Mouse (Mus musculus) heart, adult 2 months (tissue): ENCODE measurements around the gene Olfr1449. TPM values are rescaled to one million over a fixed set of nuclear protein-coding genes. Genes with fewer than 3 reads are reported as not detected.
"Not testable (repeated sequence)": the region's sequence is repeated elsewhere in the genome, so short reads cannot be mapped to it uniquely, and the experiment has no call there.

Experiments used
- DNase-seq, 2 experiments: peaks; one replicate each; pipeline ENCODE4 v3.0.0; 2021
- H3K27ac ChIP-seq: fragments of 200-600 bp; 2 replicates; pipeline ENCODE4 v1.8.1; 2022
- H3K27me3 ChIP-seq: fragments of 200-500 bp; 2 replicates; pipeline ENCODE4 v1.6.1; 2012; ENCODE audit warnings: mild to moderate bottlenecking, low read length, inconsistent platforms, mixed read lengths; ENCODE audit not compliant: control insufficient read depth, insufficient read depth
- H3K36me3 ChIP-seq: fragments of 200-500 bp; 2 replicates; pipeline ENCODE4 v1.6.1; 2012; ENCODE audit warnings: low read length, inconsistent platforms; ENCODE audit not compliant: control insufficient read depth, insufficient read depth
- H3K4me1 ChIP-seq: fragments of 200-500 bp; 2 replicates; pipeline ENCODE4 v1.6.1; 2011; ENCODE audit warnings: low read length; ENCODE audit not compliant: control insufficient read depth, insufficient read depth
- H3K4me3 ChIP-seq: fragments of 200-600 bp; 2 replicates; pipeline ENCODE4 v1.8.1; 2022
- H3K79me2 ChIP-seq: fragments of 200-500 bp; replicated peaks from 2 replicates; pipeline ENCODE4 v1.6.1; 2012; ENCODE audit warnings: mild to moderate bottlenecking, inconsistent platforms, low read length, moderate library complexity, mixed read lengths; ENCODE audit not compliant: control insufficient read depth, insufficient read depth
- H3K9ac ChIP-seq: fragments of 200-500 bp; 2 replicates; pipeline ENCODE4 v1.6.1; 2012; ENCODE audit warnings: low read depth, mild to moderate bottlenecking, control low read depth, inconsistent platforms, low read length, mixed read lengths
- CTCF ChIP-seq: fragments of 200-600 bp; IDR thresholded peaks from 2 replicates; pipeline ENCODE4 v1.8.1; 2022; ENCODE audit warnings: antibody characterized with exemption, mild to moderate bottlenecking, moderate library complexity
- EP300 ChIP-seq: fragments of 200-500 bp; IDR thresholded peaks from 2 replicates; pipeline ENCODE4 v1.6.1; 2011; ENCODE audit warnings: low read depth, low read length, control low read depth; ENCODE audit not compliant: insufficient read depth
- POLR2A ChIP-seq: fragments of 200-500 bp; IDR thresholded peaks from 2 replicates; pipeline ENCODE4 v1.6.1; 2011; ENCODE audit warnings: mild to moderate bottlenecking, low read depth, low read length, control low read depth; ENCODE audit not compliant: insufficient read depth
- WGBS: fragments of 180-500 bp; shearing (Covaris S2); methylation state at CpG from one replicate; pipeline ENCODE4 v1.1.7; 2018; 5-methylcytosine and 5-hydroxymethylcytosine counted together
- intact Hi-C: fragments of 180-260 bp; cut with DNase I; formaldehyde crosslinking; loops from one replicate; pipeline ENCODE4 v1.15.1; 2025
- long read RNA-seq: library from polyadenylated mRNA; stranded (forward); transcript quantifications from one replicate; pipeline ENCODE4 v2.0.0, GENCODE M21; 2021
- polyA plus RNA-seq: library from polyadenylated mRNA; depleted of rRNA; stranded (reverse); fragments of >200 nt; gene quantifications from 2 replicates; pipeline ENCODE4 v1.2.3, GENCODE M21; 2012; rRNA removed
- total RNA-seq, 2 experiments: library from RNA; stranded (reverse); gene quantifications; 2 replicates each; pipeline ENCODE4 v1.2.3; 2021

Olfr1449 gene
- total RNA-seq (not detected), polyA plus RNA-seq (not detected in 2 replicates)
- long read RNA-seq = 0 reads

GRCm38 (mm10) chr19:12930540-12930939 is at the start of gene Olfr1449:
Gene Olfr1449, plus strand, starts transcription at chr19:12930840.
- Histone ChIP-seq H3K79me2 (no peaks in the 10 kb centered on the region), H3K36me3 (no peaks in the 10 kb centered on the region), H3K4me1 (no peaks in the 10 kb centered on the region), H3K27me3 (no peaks in the 10 kb centered on the region), H3K9ac (no peak within 1 kb of the TSS), H3K27ac (no peak within 1 kb of the TSS), H3K4me3 (no peak within 1 kb of the TSS)
- DNase-seq = no peak
- no peak for TF ChIP-seq CTCF
- no peak for TF ChIP-seq POLR2A
- no peak for TF ChIP-seq EP300
- intact Hi-C loops = no loop called here

GRCm38 (mm10) chr19:12883555-12883954 is 47.1 kb upstream of the Olfr1449 start, which contains the start of gene Olfr1445:
Gene Olfr1445, plus strand, starts transcription at chr19:12883855.
- Histone ChIP-seq H3K4me1 (no peaks in the 10 kb centered on the region), H3K27me3 (no peaks in the 10 kb centered on the region), H3K36me3 (no peaks in the 10 kb centered on the region), H3K27ac (no peak within 1 kb of the TSS), H3K79me2 (no peaks in the 10 kb centered on the region), H3K4me3 (no peak within 1 kb of the TSS), H3K9ac (no peak within 1 kb of the TSS)
- DNase-seq = no peak
- WGBS = 68% methylated on average over 2 of the region's 2 CpGs
- TF ChIP-seq EP300 = no peak
- no peak for TF ChIP-seq POLR2A
- no peak for TF ChIP-seq CTCF
- intact Hi-C loops = no loop called here

GRCm38 (mm10) chr19:12893424-12893823 is 37.2 kb upstream of the Olfr1449 start, which contains the start of gene Olfr1446:
Gene Olfr1446, minus strand, starts transcription at chr19:12893524.
- no peak for TF ChIP-seq POLR2A
- TF ChIP-seq CTCF = no peak
- no peak for TF ChIP-seq EP300
- no peaks in the 10 kb centered on the region for H3K27me3 ChIP-seq
- no peaks in the 10 kb centered on the region for H3K79me2 ChIP-seq
- H3K36me3 ChIP-seq = no peaks in the 10 kb centered on the region
- 61% methylated on average over 1 of the region's 1 CpGs for WGBS
- intact Hi-C loops = no loop called here
- H3K4me1 ChIP-seq = no peaks in the 10 kb centered on the region
- no peak for DNase-seq
- no peak within 1 kb of the TSS for H3K4me3 ChIP-seq
- H3K27ac ChIP-seq = no peak within 1 kb of the TSS
- H3K9ac ChIP-seq = no peak within 1 kb of the TSS

- intact Hi-C loops = no loop called here
- H3K4me3 ChIP-seq = no peak within 1 kb of the TSS
- TF ChIP-seq POLR2A (no peak), EP300 (no peak), CTCF (no peak)
- no peaks in the 10 kb centered on the region for H3K4me1 ChIP-seq
- H3K27me3 ChIP-seq = no peaks in the 10 kb centered on the region
- no peak within 1 kb of the TSS for H3K27ac ChIP-seq
- no peak for DNase-seq
- H3K36me3 ChIP-seq = no peaks in the 10 kb centered on the region
- H3K79me2 ChIP-seq = no peaks in the 10 kb centered on the region
- 87% methylated on average over 1 of the region's 1 CpGs for WGBS
- H3K9ac ChIP-seq = no peak within 1 kb of the TSS
These were observed 27.0 kb upstream of the Olfr1449 start, which contains the start of gene Olfr1447 for GRCm38 (mm10) chr19:12903643-12904042. Gene Olfr1447, minus strand, starts transcription at chr19:12903743.

- no peak within 1 kb of the TSS for H3K4me3 ChIP-seq
- H3K27me3 ChIP-seq = no peaks in the 10 kb centered on the region
- TF ChIP-seq EP300 = no peak
- TF ChIP-seq POLR2A = no peak
- TF ChIP-seq CTCF = no peak
- WGBS = 56% methylated on average over 1 of the region's 1 CpGs
- no peaks in the 10 kb centered on the region for H3K4me1 ChIP-seq
- no peak for DNase-seq
- H3K27ac ChIP-seq = no peak within 1 kb of the TSS
- no peaks in the 10 kb centered on the region for H3K79me2 ChIP-seq
- intact Hi-C loops = no loop called here
- no peaks in the 10 kb centered on the region for H3K36me3 ChIP-seq
- no peak within 1 kb of the TSS for H3K9ac ChIP-seq
These were observed 6.3 kb upstream of the Olfr1449 start, which contains the start of gene Olfr1448 for GRCm38 (mm10) chr19:12924319-12924718. Gene Olfr1448, minus strand, starts transcription at chr19:12924419.

GRCm38 (mm10) chr19:12949958-12950357 is 19.3 kb downstream of the Olfr1449 start, which contains the start of gene Olfr1450:
Gene Olfr1450, plus strand, starts transcription at chr19:12950258.
- Histone ChIP-seq H3K9ac (no peak within 1 kb of the TSS), H3K27me3 (no peaks in the 10 kb centered on the region), H3K4me1 (no peaks in the 10 kb centered on the region), H3K27ac (no peak within 1 kb of the TSS), H3K36me3 (no peaks in the 10 kb centered on the region), H3K79me2 (no peaks in the 10 kb centered on the region), H3K4me3 (no peak within 1 kb of the TSS)
- TF ChIP-seq CTCF (no peak), POLR2A (no peak), EP300 (no peak)
- intact Hi-C loops = no loop called here
- 68% methylated on average over 1 of the region's 1 CpGs for WGBS
- DNase-seq = no peak

GRCm38 (mm10) chr19:12970082-12970481 is 39.4 kb downstream of the Olfr1449 start:
- DNase-seq, H3K4me3 ChIP-seq, H3K27me3 ChIP-seq, H3K4me1 ChIP-seq, H3K9ac ChIP-seq, intact Hi-C loops, H3K36me3 ChIP-seq, H3K27ac ChIP-seq, H3K79me2 ChIP-seq: not testable (repeated sequence)
- 75% methylated on average over 5 of the region's 5 CpGs for WGBS
